Mouse (Mus musculus) heart, postnatal 4 days (tissue): ENCODE measurements at regions not wholly inside any gene's neighbourhood (a gene's known extent, or its start where the extent isn't known, plus 50 kb on each side); places are given as distances from the start of the nearest gene placed in this dataset.
"Not testable (repeated sequence)": the region's sequence is repeated elsewhere in the genome, so short reads cannot be mapped to it uniquely, and the experiment has no call there.

Experiments
- DNase-seq: peaks from one replicate; pipeline ENCODE4 v3.0.0; 2021

GRCm38 (mm10) chr14:104410730-104411129 is 57.1 kb downstream of the Pou4f1 start:
- DNase-seq: no peak

GRCm38 (mm10) chr14:104410292-104410691 is 57.5 kb downstream of the Pou4f1 start:
- DNase-seq: no peak

- no peak for DNase-seq
Observed at GRCm38 (mm10) chr14:104406062-104406461, 61.7 kb downstream of the Pou4f1 start.

GRCm38 (mm10) chr14:104389297-104390071 is 78.3 kb downstream of the Pou4f1 start:
- DNase-seq: no peak

GRCm38 (mm10) chr14:104388879-104389278 is 78.9 kb downstream of the Pou4f1 start:
- no peak for DNase-seq

GRCm38 (mm10) chr14:104380986-104381385 is 86.8 kb downstream of the Pou4f1 start:
- no peak for DNase-seq

- DNase-seq: no peak
Observed at GRCm38 (mm10) chr14:104372776-104373175, 95.0 kb downstream of the Pou4f1 start.

GRCm38 (mm10) chr14:104356636-104357035 is 111.2 kb downstream of the Pou4f1 start:
- no peak for DNase-seq

- DNase-seq: not testable (repeated sequence)
Observed at GRCm38 (mm10) chr14:104336783-104337182, 131.0 kb downstream of the Pou4f1 start.

- DNase-seq: no peak
Observed at GRCm38 (mm10) chr14:104326089-104326488, 141.7 kb downstream of the Pou4f1 start.

- no peak for DNase-seq
Observed at GRCm38 (mm10) chr14:104300141-104300540, 167.7 kb downstream of the Pou4f1 start.

- no peak for DNase-seq
Observed at GRCm38 (mm10) chr14:104298312-104298711, 169.5 kb downstream of the Pou4f1 start.

- no peak for DNase-seq
Observed at GRCm38 (mm10) chr14:104297316-104298311, 170.2 kb downstream of the Pou4f1 start.

- no peak for DNase-seq
Observed at GRCm38 (mm10) chr14:104293814-104294213, 174.0 kb downstream of the Pou4f1 start.

GRCm38 (mm10) chr14:104293147-104293546 is 174.7 kb downstream of the Pou4f1 start:
- DNase-seq: no peak

- no peak for DNase-seq
Observed at GRCm38 (mm10) chr14:104280353-104280752, 187.4 kb downstream of the Pou4f1 start.

- DNase-seq: no peak
Observed at GRCm38 (mm10) chr14:104279890-104280289, 187.9 kb downstream of the Pou4f1 start.

GRCm38 (mm10) chr14:104274752-104275151 is 193.0 kb downstream of the Pou4f1 start:
- no peak for DNase-seq

GRCm38 (mm10) chr14:104264919-104265764 is 202.7 kb downstream of the Pou4f1 start:
- no peak for DNase-seq

- DNase-seq: no peak
Observed at GRCm38 (mm10) chr14:104216965-104217364, 250.8 kb downstream of the Pou4f1 start.

GRCm38 (mm10) chr14:104210719-104211118 is 257.1 kb downstream of the Pou4f1 start:
- DNase-seq: no peak

- DNase-seq: peak; percentile 11
Observed at GRCm38 (mm10) chr14:104208855-104209254, 258.9 kb downstream of the Pou4f1 start.
